Mouse (Mus musculus): Measurements from ENCODE around the gene Cks1b. TPM values are rescaled to one million over a fixed set of nuclear protein-coding genes. Genes with fewer than 3 reads are reported as not detected.

Cks1b gene
- polyA plus RNA-seq, 1 experiment from 2014 or later: 466 TPM

- DNase-seq (ENCODE audit: low spot score): no peak
These were observed 21.6 kb downstream of the Cks1b start for GRCm38 (mm10) chr3:89396654-89397005.

GRCm38 (mm10) chr3:89395806-89396653 lies 22.2 kb downstream of the Cks1b start:
- DNase-seq (ENCODE audit: low spot score): peak; percentile 77

- no peak for DNase-seq (ENCODE audit: low spot score)
These were observed 22.8 kb downstream of the Cks1b start for GRCm38 (mm10) chr3:89395419-89395805.

- no peak for DNase-seq (ENCODE audit: low spot score)
These were observed 23.3 kb downstream of the Cks1b start for GRCm38 (mm10) chr3:89394894-89395256.

- peak; percentile 25 for DNase-seq (ENCODE audit: low spot score)
These were observed 23.9 kb downstream of the Cks1b start, which contains the start of gene Zbtb7b for GRCm38 (mm10) chr3:89394006-89394893. Gene Zbtb7b, minus strand, starts transcription at chr3:89394776.

- peak; percentile 34 for DNase-seq (ENCODE audit: low spot score)
These were observed 24.6 kb downstream of the Cks1b start for GRCm38 (mm10) chr3:89393605-89394004.

- DNase-seq (ENCODE audit: low spot score): peak; percentile 7
These were observed 25.3 kb downstream of the Cks1b start for GRCm38 (mm10) chr3:89392871-89393311.

- DNase-seq (ENCODE audit: low spot score): peak; percentile 25
These were observed 26.3 kb downstream of the Cks1b start for GRCm38 (mm10) chr3:89391663-89392511.

GRCm38 (mm10) chr3:89390699-89391662 lies 27.2 kb downstream of the Cks1b start:
- peak; percentile 19 for DNase-seq (ENCODE audit: low spot score)

- no peak for DNase-seq (ENCODE audit: low spot score)
These were observed 28.1 kb downstream of the Cks1b start for GRCm38 (mm10) chr3:89390111-89390515.

GRCm38 (mm10) chr3:89388901-89389740 lies 29.1 kb downstream of the Cks1b start:
- peak; percentile 78 for DNase-seq (ENCODE audit: low spot score)

GRCm38 (mm10) chr3:89388134-89388881 lies 29.9 kb downstream of the Cks1b start:
- no peak for DNase-seq (ENCODE audit: low spot score)

GRCm38 (mm10) chr3:89387632-89388031 lies 30.6 kb downstream of the Cks1b start:
- no peak for DNase-seq (ENCODE audit: low spot score)

- no peak for DNase-seq (ENCODE audit: low spot score)
These were observed 31.5 kb downstream of the Cks1b start for GRCm38 (mm10) chr3:89386438-89387420.

GRCm38 (mm10) chr3:89385451-89385850 lies 32.7 kb downstream of the Cks1b start:
- peak; percentile 49 for DNase-seq (ENCODE audit: low spot score)

- no peak for DNase-seq (ENCODE audit: low spot score)
These were observed 33.7 kb downstream of the Cks1b start for GRCm38 (mm10) chr3:89384331-89385076.
